21 mouse cellular contexts compared by ENCODE assay signal in the genomic region with DNA sequence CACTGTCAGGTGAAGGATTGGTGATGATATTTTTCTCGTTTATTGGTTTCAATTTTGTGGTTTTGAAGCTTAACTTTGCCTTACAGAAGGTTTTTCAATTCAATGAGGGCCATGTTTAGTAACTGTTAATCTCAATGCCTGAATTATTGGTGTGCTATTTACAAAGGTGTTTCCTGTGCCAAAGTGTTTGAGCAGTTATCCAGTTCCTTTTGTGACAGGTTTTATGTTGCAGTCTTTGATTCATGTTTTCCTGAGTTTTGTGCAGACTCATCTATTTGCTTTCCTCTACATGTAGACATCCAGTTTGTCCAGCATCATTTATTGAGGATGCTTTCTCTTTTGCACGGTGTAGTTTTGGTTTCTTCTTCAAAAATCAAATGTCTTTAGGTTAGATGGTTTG. TPM values are rescaled to one million over a fixed set of nuclear protein-coding genes. Genes with fewer than 3 reads are reported as not detected.
DNase-seq lines count a peak whose midpoint lies in the region; ATAC-seq lines count a peak whose summit lies in the region.
"Had no signal": no experiment of that assay in that cellular context is flagged by ENCODE, and none has a peak within 500 bp of the region (broad histone marks: within the 10 kb centered on the region; RNA-seq: fewer than 3 reads in every experiment).

No protein-coding gene starts in this region.

- peak; percentile 59 to 69 for ATAC-seq in hematopoietic stem cell, adult 5-6 weeks (replicated peaks in 1 of 2; ENCODE audit: insufficient read depth in 1 of 2, low FRiP score in 2 of 2, low TSS enrichment in 1 of 2, low read depth in 1 of 2, poor library complexity in 2 of 2, severe bottlenecking in 2 of 2)
- ATAC-seq: activated CD4-positive, CD25-positive, alpha-beta regulatory T cell, adult 4 months; CD4-positive, CD25-positive, alpha-beta regulatory T cell, adult 4 months; Patski had no signal

- no peak for DNase-seq in cerebellum, adult 9-11 months
- DNase-seq: adrenal gland, adult 2 months; adrenal gland, adult 8-10 months; adrenal gland, postnatal 10 days; adrenal gland, postnatal 14 days; adrenal gland, postnatal 25 days; adrenal gland, postnatal 36 days; B cell, adult 2 months; cerebellum, adult 11 months; cerebellum, adult 11-12 months; cerebellum, adult 18-20 months; cerebellum, adult 2 months had no signal

RNA-seq across cellular contexts. Expression of gene Vmn2r88, which starts 13.3 kb away (rescaled TPM):
- total RNA-seq in hematopoietic stem cell, adult 5-6 weeks (2017) = not detected in 2 replicates
- total RNA-seq: adrenal gland, adult 18-20 months; adrenal gland, adult 2 months; adrenal gland, adult 8-10 months; adrenal gland, postnatal 10 days; adrenal gland, postnatal 14 days; adrenal gland, postnatal 25 days; adrenal gland, postnatal 36 days; adrenal gland, postnatal 4 days; CH12.LX; ES-E14; MEL had no signal

RNA-seq across cellular contexts. Expression of gene Vmn2r89, which starts 27.8 kb away (rescaled TPM):
- not detected in 2 replicates for total RNA-seq in hematopoietic stem cell, adult 5-6 weeks (2017)
- total RNA-seq: adrenal gland, adult 18-20 months; adrenal gland, adult 2 months; adrenal gland, adult 8-10 months; adrenal gland, postnatal 10 days; adrenal gland, postnatal 14 days; adrenal gland, postnatal 25 days; adrenal gland, postnatal 36 days; adrenal gland, postnatal 4 days; ES-E14; MEL had no signal
